ENCODE assay signal across 23 mouse cellular contexts in genomic region chr10:69248261-69249160, GRCm38 (mm10). TPM values are rescaled to one million over a fixed set of nuclear protein-coding genes. Genes with fewer than 3 reads are reported as not detected.
DNase-seq lines count a peak whose midpoint lies in the region; ATAC-seq and TF ChIP-seq lines count a peak whose summit lies in the region.
"Had no signal": no experiment of that assay in that cellular context is flagged by ENCODE, and none has a peak within 500 bp of the region (broad histone marks: within the 10 kb centered on the region; RNA-seq: fewer than 3 reads in every experiment).

No protein-coding gene starts in this region.

- peaks cover 2% of the 10 kb centered on the region; the same call in 1 of the 2 replicates for H3K79me2 ChIP-seq in CH12.LX (replicated peaks; ENCODE audit: control insufficient read depth, extremely low read depth, insufficient read depth, poor library complexity, severe bottlenecking)

- no peak for TF ChIP-seq CTCF in kidney, adult 2 months (conservative IDR thresholded peaks at IDR 0.05; ENCODE audit: insufficient read depth, insufficient read length, low read depth, low read length)
- TF ChIP-seq CTCF in CH12.LX (conservative IDR thresholded peaks at IDR 0.05 in 1 of 2, IDR thresholded peaks at IDR 0.05 in 1 of 2; ENCODE audit: low read depth in 2 of 2, low read length in 2 of 2), result no peak
- TF ChIP-seq CTCF in left cerebral cortex, adult 2 months (IDR thresholded peaks at IDR 0.05), result no peak

- TF ChIP-seq POLR2A in kidney, adult 2 months (IDR thresholded peaks at IDR 0.05; ENCODE audit: low read depth, low read length), result no peak
- TF ChIP-seq POLR2A in CH12.LX (IDR thresholded peaks at IDR 0.05; ENCODE audit: low read depth, low read length), result peak; percentile 59

- H3K27me3 ChIP-seq in kidney, adult 2 months (replicated peaks; ENCODE audit: control insufficient read depth, insufficient read depth, low read length), result no peaks in the 10 kb centered on the region
- H3K27me3 ChIP-seq in kidney, embryonic 15.5 days, result no peaks in the 10 kb centered on the region
- no peaks in the 10 kb centered on the region for H3K27me3 ChIP-seq in CH12.LX (replicated peaks)
- H3K27me3 ChIP-seq: embryonic facial prominence, embryonic 12.5 days; forebrain, embryonic 13.5 days; heart, embryonic 12.5 days; hindbrain, embryonic 13.5 days; limb, embryonic 15.5 days; neural tube, embryonic 15.5 days had no signal

- WGBS in kidney, adult 2 months, result 67% methylated on average over 29 of the region's 29 CpGs
- WGBS in kidney, embryonic 15.5 days, result 83% methylated on average over 29 of the region's 29 CpGs

- dilution Hi-C loops in CH12.LX (cut with MboI; ENCODE audit: extremely low pct_ligation_motif_present, extremely low pct_unique_long_range_greater_than_20kb, low sequenced_read_pairs), result no loop called here

- TF ChIP-seq RAD21 in CH12.LX (IDR thresholded peaks at IDR 0.05; ENCODE audit: low read depth, low read length), result no peak; the same call in 1 of the 2 replicates

- peak; percentile 76 for DNase-seq in kidney, adult 2 months
- DNase-seq in CH12.LX (ENCODE audit: extremely low read depth), result no peak
- peak; percentile 36 to 52 for DNase-seq in kidney, postnatal 4 days
- DNase-seq in right cerebral cortex, adult 2 months (ENCODE audit: low spot score in 2 of 2), result no peak
- no peak for DNase-seq in left cerebral cortex, adult 2 months (ENCODE audit: extremely low spot score in 1 of 2, low spot score in 2 of 2)
- DNase-seq: adrenal gland, adult 2 months; cerebellum, adult 9-10 months; gastrocnemius, postnatal 25 days; heart, postnatal 14 days; midbrain, embryonic 14.5 days; thymus, adult 2 months had no signal

- intact Hi-C loops in left cerebral cortex, adult 2 months (cut with DNase I), result no loop called here

- in situ Hi-C loops in CH12.LX (cut with MboI; ENCODE audit: low pct_ligation_motif_present, low pct_unique_long_range_greater_than_20kb, low sequenced_read_pairs), result no loop called here

- peak overlapping the region; percentile 47 for H3K27ac ChIP-seq in kidney, adult 2 months (ENCODE audit: insufficient read depth, low read depth, low read length)
- H3K27ac ChIP-seq in kidney, embryonic 15.5 days, result no peak overlapping the region
- H3K27ac ChIP-seq in CH12.LX (ENCODE audit: insufficient read depth, low read depth), result peak overlapping the region; percentile 83
- 0 out of 2 replicates have a peak overlapping the region, but pooled peaks have one; percentile 5 for H3K27ac ChIP-seq in brown adipose tissue, adult 24 weeks (replicated peaks; ENCODE audit: low read depth, low read length)
- no peak overlapping the region for H3K27ac ChIP-seq in left cerebral cortex, adult 2 months
- H3K27ac ChIP-seq: embryonic facial prominence, embryonic 12.5 days; forebrain, embryonic 13.5 days; hindbrain, embryonic 13.5 days; limb, embryonic 15.5 days; neural tube, embryonic 15.5 days had no signal

- H3K4me1 ChIP-seq in kidney, adult 2 months (ENCODE audit: control insufficient read depth, insufficient read depth, low read length), result peaks cover 60% of the 10 kb centered on the region
- peaks cover 24% of the 10 kb centered on the region for H3K4me1 ChIP-seq in kidney, embryonic 15.5 days
- peaks cover 36 to 82% of the 10 kb centered on the region in 2 experiments for H3K4me1 ChIP-seq in CH12.LX (ENCODE audit: control insufficient read depth in 1 of 2, insufficient read depth in 2 of 2)
- H3K4me1 ChIP-seq in brown adipose tissue, adult 24 weeks (ENCODE audit: control insufficient read depth, insufficient read depth, insufficient read length, low read length), result peaks cover 25% of the 10 kb centered on the region
- H3K4me1 ChIP-seq: forebrain, embryonic 13.5 days had no signal

- H3K9me3 ChIP-seq in kidney, embryonic 15.5 days (replicated peaks), result no peaks in the 10 kb centered on the region; the same call in 1 of the 2 replicates
- no peaks in the 10 kb centered on the region for H3K9me3 ChIP-seq in CH12.LX (replicated peaks; ENCODE audit: low read length)
- H3K9me3 ChIP-seq: embryonic facial prominence, embryonic 12.5 days; forebrain, embryonic 13.5 days; heart, embryonic 12.5 days; hindbrain, embryonic 13.5 days; limb, embryonic 15.5 days; megakaryocyte, embryonic 14.5 days; neural tube, embryonic 15.5 days had no signal

- no peak overlapping the region for H3K4me2 ChIP-seq in kidney, embryonic 15.5 days
- H3K4me2 ChIP-seq in CH12.LX (ENCODE audit: insufficient read depth, low read depth, poor library complexity, severe bottlenecking), result peak overlapping the region; percentile 74
- H3K4me2 ChIP-seq: embryonic facial prominence, embryonic 12.5 days; forebrain, embryonic 13.5 days; heart, embryonic 12.5 days; hindbrain, embryonic 13.5 days; limb, embryonic 15.5 days; neural tube, embryonic 15.5 days had no signal

- no peak for ATAC-seq in kidney, embryonic 15.5 days (replicated peaks; ENCODE audit: low FRiP score)
- ATAC-seq: forebrain, embryonic 13.5 days; inflammation-experienced regulatory T-cells, adult 6 months had no signal

- no peak for TF ChIP-seq EP300 in CH12.LX (IDR thresholded peaks at IDR 0.05; ENCODE audit: low read length)

- no peak overlapping the region for H3K4me3 ChIP-seq in kidney, adult 2 months (ENCODE audit: insufficient read depth, low read depth, low read length)
- no peak overlapping the region for H3K4me3 ChIP-seq in kidney, embryonic 15.5 days (replicated peaks)
- peak overlapping the region in 2 of 3 experiments; percentile 39 to 59 for H3K4me3 ChIP-seq in CH12.LX (replicated peaks in 1 of 3; ENCODE audit: low read depth in 2 of 3, low read length in 2 of 3, poor library complexity in 1 of 3)
- no peak overlapping the region for H3K4me3 ChIP-seq in brown adipose tissue, adult 24 weeks (ENCODE audit: insufficient read depth, low read depth, low read length)
- no peak overlapping the region for H3K4me3 ChIP-seq in left cerebral cortex, adult 2 months
- H3K4me3 ChIP-seq: embryonic facial prominence, embryonic 12.5 days; erythroblast, embryonic 14.5 days; forebrain, embryonic 13.5 days; heart, embryonic 12.5 days; hindbrain, embryonic 13.5 days; limb, embryonic 15.5 days; myocyte; neural tube, embryonic 15.5 days had no signal

- H3K9ac ChIP-seq in kidney, embryonic 15.5 days, result no peak overlapping the region
- peak overlapping the region; percentile 49 for H3K9ac ChIP-seq in CH12.LX (ENCODE audit: insufficient read depth, low read depth)
- H3K9ac ChIP-seq: embryonic facial prominence, embryonic 12.5 days; forebrain, embryonic 13.5 days; heart, embryonic 12.5 days; hindbrain, embryonic 13.5 days; limb, embryonic 15.5 days; neural tube, embryonic 15.5 days had no signal

- H3K36me3 ChIP-seq in kidney, adult 2 months (ENCODE audit: control insufficient read depth, insufficient read depth, low read length), result no peaks in the 10 kb centered on the region; the same call in 1 of the 2 replicates
- H3K36me3 ChIP-seq in kidney, embryonic 15.5 days, result peaks cover 21% of the 10 kb centered on the region
- peaks cover 0 to 4% of the 10 kb centered on the region in 2 experiments for H3K36me3 ChIP-seq in CH12.LX (replicated peaks in 1 of 2; ENCODE audit: control insufficient read depth in 1 of 2, insufficient read depth in 1 of 2, low read length in 1 of 2)

TF ChIP-seq in CH12.LX, 34 proteins besides CTCF, POLR2A, EP300 and RAD21:
- no peak for TF ChIP-seq E2F4 (IDR thresholded peaks at IDR 0.05; ENCODE audit: insufficient replicate concordance, low read depth, low read length)
- no peak for TF ChIP-seq TBP (conservative IDR thresholded peaks at IDR 0.05; ENCODE audit: low read depth, low read length)
- peak; percentile 33; the same call in 1 of the 2 replicates for TF ChIP-seq NELFE (IDR thresholded peaks at IDR 0.05; ENCODE audit: low read depth, low read length)
- TF ChIP-seq USF2 (conservative IDR thresholded peaks at IDR 0.05; ENCODE audit: low read depth, low read length), result no peak
- 0 out of 2 replicates have a peak, but pooled peaks have one; percentile 15 for TF ChIP-seq MAFK (IDR thresholded peaks at IDR 0.05; ENCODE audit: insufficient replicate concordance, low read length)
- TF ChIP-seq KAT2A (IDR thresholded peaks at IDR 0.05; ENCODE audit: insufficient replicate concordance, low read length), result no peak
- no peak for TF ChIP-seq SMC3 (IDR thresholded peaks at IDR 0.05; ENCODE audit: low read depth, low read length)
- TF ChIP-seq MYC (IDR thresholded peaks at IDR 0.05; ENCODE audit: low read depth, low read length), result no peak
- TF ChIP-seq JUND (conservative IDR thresholded peaks at IDR 0.05; ENCODE audit: low read depth, low read length), result no peak
- TF ChIP-seq NRF1 (IDR thresholded peaks at IDR 0.05; ENCODE audit: low read depth, low read length), result no peak
- TF ChIP-seq MXI1 (IDR thresholded peaks at IDR 0.05; ENCODE audit: low read depth, low read length), result peak; percentile 59; the same call in 1 of the 2 replicates
- no peak for TF ChIP-seq CHD2 (IDR thresholded peaks at IDR 0.05; ENCODE audit: low read length)
- TF ChIP-seq ZC3H11A (IDR thresholded peaks at IDR 0.05; ENCODE audit: low read depth, low read length), result no peak
- TF ChIP-seq TCF12 (IDR thresholded peaks at IDR 0.05; ENCODE audit: low read depth, low read length), result no peak

RNA-seq across cellular contexts. Expression of gene A930033H14Rik, which starts 35.6 kb away (rescaled TPM):
- 0.94 and 1.1 TPM in 2 replicates for polyA plus RNA-seq in kidney, adult 2 months (2012; rRNA removed)
- polyA plus RNA-seq in kidney, embryonic 15.5 days (2015; fragmentation: Nextera tagmentation; extraction: Ambion mirVana), result 2.0 and 2.2 TPM in 2 replicates
- total RNA-seq in CH12.LX (2012; rRNA removed), result 0.84 and 0.85 TPM in 2 replicates
- 0.13 and 0.15 TPM in 2 replicates for total RNA-seq in CH12.LX (2014; rRNA removed)
- polyA plus RNA-seq in CH12.LX (2012; ENCODE audit: insufficient read length, low read depth), result 0.46 and 0.50 TPM in 2 replicates
- polyA plus RNA-seq in brown adipose tissue, adult 24 weeks (2012; ENCODE audit: insufficient read depth, insufficient read length, missing spikeins), result 1.4 and 3.2 TPM in 2 replicates
- total RNA-seq in left cerebral cortex, adult 2 months (2021), result 1 to 10 TPM; 3.2 to 4.2 TPM
- polyA plus RNA-seq: erythroblast, embryonic 14.5 days; inflammation-experienced regulatory T-cells, adult 6 months had no signal

Comparison
In these comparisons a context has a peak if more than half of its experiments do, and no peak if none do; other contexts are left out.
1. H3K27ac ChIP-seq: peak in kidney, adult 2 months (single experiment), CH12.LX (single experiment) and brown adipose tissue, adult 24 weeks (single experiment); none in kidney, embryonic 15.5 days (single experiment) and left cerebral cortex, adult 2 months (single experiment).
2. DNase-seq: peak in kidney, adult 2 months (single experiment) and kidney, postnatal 4 days (2 of 2); none in CH12.LX (single experiment), right cerebral cortex, adult 2 months (0 of 2) and left cerebral cortex, adult 2 months (0 of 2).
3. H3K4me3 ChIP-seq: peak in CH12.LX (2 of 3); none in kidney, adult 2 months (single experiment), kidney, embryonic 15.5 days (single experiment), brown adipose tissue, adult 24 weeks (single experiment) and left cerebral cortex, adult 2 months (single experiment).